Mouse (Mus musculus): ENCODE measurements around the gene Slc44a5. TPM values are rescaled to one million over a fixed set of nuclear protein-coding genes. Genes with fewer than 3 reads are reported as not detected.

Gene Slc44a5
- 0.12 and 0.20 TPM in 2 replicates for polyA plus RNA-seq (2012; rRNA removed; ENCODE audit: low replicate concordance)

GRCm38 (mm10) chr3:153973171-153973948, at the start of gene Slc44a5:
Gene Slc44a5 (plus strand): TSS chr3:153973436.

GRCm38 (mm10) chr3:153944335-153944990, 28.8 kb upstream of the Slc44a5 start, which contains the start of gene Acadm:
Gene Acadm (minus strand): TSS chr3:153944632.

Other genes with a start within 250 kb of the Slc44a5 start
- gene St6galnac3, start 248.3 kb upstream of the Slc44a5 start, polyA plus RNA-seq (2012; rRNA removed; ENCODE audit: low replicate concordance), result 0.13 and 0.26 TPM in 2 replicates
- gene Asb17, start 129.2 kb upstream of the Slc44a5 start, polyA plus RNA-seq (2012; rRNA removed; ENCODE audit: low replicate concordance), result not detected in 2 replicates
- gene Msh4, start 67.3 kb upstream of the Slc44a5 start, polyA plus RNA-seq (2012; rRNA removed; ENCODE audit: low replicate concordance), result 0.04 TPM in 1 of 2 replicates, not detected in the other
- 9.5 and 13.7 TPM in 2 replicates for gene Rabggtb, start 60.4 kb upstream of the Slc44a5 start, polyA plus RNA-seq (2012; rRNA removed; ENCODE audit: low replicate concordance)
- 17.7 and 19.1 TPM in 2 replicates for gene Acadm, start 28.8 kb upstream of the Slc44a5 start, polyA plus RNA-seq (2012; rRNA removed; ENCODE audit: low replicate concordance)